Mouse (Mus musculus): Measurements from ENCODE around the gene Hdac1.

The Hdac1 gene

DNA sequence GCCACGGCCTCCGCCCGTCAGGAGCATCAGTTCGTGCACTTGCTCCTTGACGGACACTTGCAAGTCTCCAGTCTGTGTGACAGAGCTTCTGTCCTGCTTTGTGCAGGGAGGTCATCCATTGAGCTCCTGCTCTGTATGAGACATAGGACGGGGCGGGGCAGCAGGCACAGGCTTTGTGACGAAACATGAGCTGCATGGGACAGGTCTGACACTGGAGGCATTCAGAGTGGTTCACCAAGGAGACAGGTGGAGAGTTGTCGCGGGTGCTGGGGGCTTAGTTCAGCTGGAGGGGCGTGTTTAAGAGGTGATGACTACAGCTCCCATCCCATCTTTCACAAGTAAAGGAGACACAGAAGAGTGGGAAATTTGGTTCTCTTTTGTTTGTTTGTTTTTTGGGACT is 66.5 kb downstream of the Hdac1 start:
- no peak for DNase-seq (ENCODE audit: low read depth)
